Mouse (Mus musculus) heart, adult 8-10 months (tissue): Measurements from ENCODE around the gene Zfp457. TPM values are rescaled to one million over a fixed set of nuclear protein-coding genes. Genes with fewer than 3 reads are reported as not detected.
"Not testable (repeated sequence)": the region's sequence is repeated elsewhere in the genome, so short reads cannot be mapped to it uniquely, and the experiment has no call there.

Source experiments
- DNase-seq: peaks from one replicate; pipeline ENCODE4 v3.0.0; 2022; ENCODE audit warnings: low spot score
- total RNA-seq, 4 experiments: library from RNA; stranded (reverse); gene quantifications; 2 replicates each; pipeline ENCODE4 v1.2.4; 2022

Zfp457 gene
- total RNA-seq, result 1 to 10 TPM; 2.3 to 4.5 (median 2.7) TPM

GRCm38 (mm10) chr13:67305822-67306672 is at the start of gene Zfp457:
TSS of gene Zfp457 (minus strand) at chr13:67306485.
- DNase-seq, result peak; percentile 93

GRCm38 (mm10) chr13:67351854-67352253 is 45.6 kb upstream of the Zfp457 start:
- DNase-seq, result no peak

- no peak for DNase-seq
These were observed 37.1 kb upstream of the Zfp457 start for GRCm38 (mm10) chr13:67343422-67343821.

DNA sequence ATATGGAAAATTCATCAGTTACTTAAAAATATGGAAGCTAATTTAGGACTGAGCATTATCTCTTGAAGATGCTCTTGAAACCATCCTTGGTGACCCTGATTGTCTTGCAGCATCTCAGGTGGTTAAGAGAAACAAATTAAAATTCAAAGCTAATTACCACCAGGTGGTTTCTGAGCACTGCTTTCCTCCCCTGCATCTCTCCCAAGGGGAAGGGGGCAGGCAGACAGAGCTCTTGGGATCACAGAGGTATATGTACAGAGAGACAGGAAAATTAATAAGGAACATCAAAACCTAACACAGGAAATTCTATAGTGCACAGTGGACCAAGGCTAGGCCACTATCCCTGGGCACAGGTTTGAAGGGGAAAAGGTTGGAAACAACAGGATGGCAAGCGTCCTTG is 26.6 kb upstream of the Zfp457 start:
- no peak for DNase-seq

- DNase-seq, result peak; percentile 93
These were observed 25.9 kb upstream of the Zfp457 start, which contains the start of gene Zfp595 for GRCm38 (mm10) chr13:67332019-67332724. TSS of gene Zfp595 (minus strand) at chr13:67332570.

GRCm38 (mm10) chr13:67306718-67307117 is 433 bp upstream of the Zfp457 start:
- DNase-seq, result peak; percentile 19

DNA sequence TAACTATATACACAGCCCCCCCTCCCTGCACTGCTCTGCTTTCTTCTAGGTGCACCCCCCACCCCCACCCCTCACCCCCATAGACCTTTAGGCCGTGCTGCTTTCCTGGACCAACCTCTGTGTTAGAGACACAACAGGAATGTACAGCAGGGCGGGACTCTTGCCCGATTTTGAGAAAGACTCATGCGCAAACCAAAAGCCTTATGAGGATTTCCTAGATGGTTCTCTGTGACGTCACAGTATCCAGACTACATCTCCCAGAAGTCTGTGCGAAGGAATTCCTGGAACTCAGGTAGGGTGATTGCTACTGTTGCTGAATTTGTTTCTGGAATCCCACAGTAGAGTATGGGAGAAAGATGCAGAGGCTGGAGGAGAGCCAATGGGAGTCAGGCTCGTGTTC is 28.0 kb downstream of the Zfp457 start, which contains the start of gene Zfp458:
TSS of gene Zfp458 (minus strand) at position 153 of the 400 bp plus-strand sequence.
- no peak for DNase-seq

- not testable (repeated sequence) for DNase-seq
These were observed 36.8 kb downstream of the Zfp457 start for GRCm38 (mm10) chr13:67269383-67270065.

DNA sequence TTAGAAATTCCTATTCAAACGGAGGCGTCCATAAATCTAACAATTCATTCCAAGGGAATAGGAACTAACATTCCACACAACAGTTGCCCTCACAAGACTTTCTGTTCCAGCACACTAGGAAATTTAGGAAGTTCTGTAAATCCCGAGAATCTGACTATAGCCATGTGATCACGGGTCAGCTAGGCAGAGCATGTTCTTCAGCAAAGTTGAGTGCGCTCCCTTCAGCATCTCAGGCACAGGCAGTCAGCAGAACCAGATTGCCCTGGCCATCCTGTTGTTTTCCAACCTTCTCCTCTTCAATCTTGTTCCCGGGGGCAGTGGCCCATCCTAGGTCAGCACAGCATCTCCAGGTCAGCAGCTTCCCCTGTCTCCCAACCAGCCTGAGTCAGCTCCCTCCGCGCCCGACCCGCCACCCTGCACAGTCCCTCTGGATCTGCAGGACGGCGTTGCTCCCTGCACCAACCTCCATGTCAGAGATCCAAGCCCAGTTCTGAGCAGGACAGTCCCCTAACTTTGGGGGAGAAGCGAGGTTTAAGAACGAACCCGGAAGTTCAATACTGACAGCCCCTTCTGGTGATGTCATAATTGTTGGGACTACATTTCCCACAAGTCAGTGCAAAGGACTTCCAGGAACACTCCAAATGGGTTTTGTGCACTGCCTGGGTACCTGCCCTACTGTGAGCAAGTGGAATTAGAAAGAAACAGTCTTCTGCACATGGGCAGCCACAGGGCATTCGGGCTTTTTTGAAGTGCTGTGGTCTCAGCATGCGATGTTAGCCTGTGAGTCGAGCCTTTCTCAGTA is 37.5 kb downstream of the Zfp457 start:
- peak; percentile 92 for DNase-seq

Other genes starting within 250 kb of the Zfp457 start
- gene Zfp712, start 245.3 kb downstream of the Zfp457 start, total RNA-seq, result 1 to 10 TPM; 1.0 to 1.5 (median 1.4) TPM
- gene Zfp708, start 208.5 kb downstream of the Zfp457 start, total RNA-seq, result under 1 TPM; 0.60 to 0.92 (median 0.80) TPM
- 1 to 10 TPM; 1.9 to 2.8 (median 2.2) TPM for gene Gm28557, start 197.9 kb downstream of the Zfp457 start, total RNA-seq
- under 1 TPM; 0.41 to 0.84 (median 0.80) TPM for gene Rslcan18, start 190.2 kb downstream of the Zfp457 start, total RNA-seq
- 1 to 10 TPM; 4.6 to 5.8 (median 5.1) TPM for gene Zfp759, start 184.8 kb downstream of the Zfp457 start, total RNA-seq
- gene Rsl1, start 133.3 kb downstream of the Zfp457 start, total RNA-seq, result 1 to 10 TPM; 2.6 to 3.7 (median 3.1) TPM
- gene Zfp455, start 112.0 kb downstream of the Zfp457 start, total RNA-seq, result 1 to 10 TPM in 2 of 4 experiments, under 1 TPM in 2; 0.46 to 1.6 (median 1.0) TPM
- gene Zfp458, start 28.0 kb downstream of the Zfp457 start, total RNA-seq, result 1 to 10 TPM; 1.3 to 1.8 (median 1.5) TPM
- gene Zfp595, start 26.1 kb upstream of the Zfp457 start, total RNA-seq, result 1 to 10 TPM; 2.0 to 2.5 (median 2.2) TPM
- gene Gm28044, start 54.1 kb upstream of the Zfp457 start, total RNA-seq, result 1 to 10 TPM; 1.0 to 2.3 (median 1.6) TPM
- 1 to 10 TPM in 3 of 4 experiments, under 1 TPM in 1; 0.86 to 1.3 (median 1.1) TPM for gene Zfp953, start 54.1 kb upstream of the Zfp457 start, total RNA-seq
- 1 to 10 TPM in 3 of 4 experiments, under 1 TPM in 1; 0.53 to 1.9 (median 1.3) TPM for gene Gm28041, start 69.2 kb upstream of the Zfp457 start, total RNA-seq
- under 1 TPM; 0.44 to 0.75 (median 0.73) TPM for gene Zfp456, start 69.3 kb upstream of the Zfp457 start, total RNA-seq
- 1 to 10 TPM; 1.3 to 3.5 (median 1.8) TPM for gene Zfp429, start 93.3 kb upstream of the Zfp457 start, total RNA-seq
- 1 to 10 TPM in 1 of 4 experiments, under 1 TPM in 3; 0.29 to 1.2 (median 0.75) TPM for gene Zfp459, start 114.9 kb upstream of the Zfp457 start, total RNA-seq
- gene Zfp874a, start 145.1 kb upstream of the Zfp457 start, total RNA-seq, result 10 to 100 TPM in 1 of 4 experiments, 1 to 10 TPM in 3; 6.3 to 11.4 (median 7.3) TPM
- 10 to 100 TPM; 11.5 to 18.0 (median 13.9) TPM for gene Zfp874b, start 177.8 kb upstream of the Zfp457 start, total RNA-seq
- 1 to 10 TPM; 3.6 to 4.5 (median 4.0) TPM for gene Zfp58, start 194.1 kb upstream of the Zfp457 start, total RNA-seq
- 1 to 10 TPM in 1 of 4 experiments, under 1 TPM in 1, not detected in 2; 0.20 to 1.3 TPM for gene Gm26965, start 219.7 kb upstream of the Zfp457 start, total RNA-seq
- 1 to 10 TPM; 6.9 to 8.9 (median 7.9) TPM for gene Zfp87, start 219.7 kb upstream of the Zfp457 start, total RNA-seq
- gene Zfp748, start 247.3 kb upstream of the Zfp457 start, total RNA-seq, result 1 to 10 TPM; 2.8 to 4.9 (median 4.0) TPM